Mouse (Mus musculus) liver, embryonic 11.5 days (tissue): ENCODE data around the gene Tnfaip3. TPM values are rescaled to one million over a fixed set of nuclear protein-coding genes. Genes with fewer than 3 reads are reported as not detected.
A peak's percentile ranks its signal among the peaks of the same experiment; 100 is the strongest.

Experiments used
- ATAC-seq: fragments of 200-750 bp; cut with Nextera tagmentation; replicated peaks from 2 replicates; pipeline ENCODE4 v1.8.0; 2017; ENCODE audit warnings: moderate number of reproducible peaks, mild to moderate bottlenecking, moderate TSS enrichment, moderate library complexity; ENCODE audit not compliant: low FRiP score
- DNase-seq: peaks from one replicate; pipeline ENCODE4 v3.0.0-alpha.2; 2017; ENCODE audit warnings: low spot score
- H3K27ac ChIP-seq: fragments of 300-500 bp; sonication (generic); 2 replicates; pipeline ENCODE4 v1.5.1; 2014; ENCODE audit warnings: mild to moderate bottlenecking, low read depth, low read length, control low read depth
- H3K27me3 ChIP-seq: fragments of 300-500 bp; sonication (generic); replicated peaks from 2 replicates; pipeline ENCODE4 v1.6.1; 2014; ENCODE audit warnings: low read length, mixed read lengths; ENCODE audit not compliant: control insufficient read depth, insufficient read depth
- H3K36me3 ChIP-seq: fragments of 300-500 bp; sonication (generic); 2 replicates; pipeline ENCODE4 v1.6.1; 2014; ENCODE audit warnings: mild to moderate bottlenecking, low read length, moderate library complexity, mixed read lengths; ENCODE audit not compliant: control insufficient read depth, insufficient read depth
- H3K4me1 ChIP-seq: fragments of 300-500 bp; sonication (generic); replicated peaks from 2 replicates; pipeline ENCODE4 v1.6.1; 2014; ENCODE audit warnings: low read length, mixed read lengths; ENCODE audit not compliant: control insufficient read depth, insufficient read depth
- H3K4me2 ChIP-seq: fragments of 300-500 bp; sonication (generic); 2 replicates; pipeline ENCODE4 v1.6.1; 2014; ENCODE audit warnings: mild to moderate bottlenecking, control low read depth, moderate library complexity
- H3K4me3 ChIP-seq: fragments of 300-500 bp; sonication (generic); 2 replicates; pipeline ENCODE4 v1.5.1; 2014; ENCODE audit warnings: low read depth, low read length, control low read depth
- H3K9ac ChIP-seq: fragments of 300-500 bp; sonication (generic); 2 replicates; pipeline ENCODE4 v1.6.1; 2014; ENCODE audit warnings: low read depth, low read length, control low read depth
- H3K9me3 ChIP-seq: fragments of 300-500 bp; sonication (generic); 2 replicates; pipeline ENCODE4 v1.6.1; 2016; ENCODE audit warnings: low read length, inconsistent platforms, mixed read lengths; ENCODE audit not compliant: control insufficient read depth
- WGBS: fragments of 180-500 bp; shearing (Covaris S2); extraction: QIAGEN DNeasy Blood & Tissue Kit; methylation state at CpG from one replicate; pipeline ENCODE4 v1.1.7; 2014; 5-methylcytosine and 5-hydroxymethylcytosine counted together
- polyA plus RNA-seq: library from polyadenylated mRNA; unstranded; fragments of >200 nt; fragmentation: Nextera tagmentation; extraction: Ambion mirVana; gene quantifications from 2 replicates; pipeline ENCODE4 v1.2.1, GENCODE M21; 2014

The Tnfaip3 gene
- polyA plus RNA-seq, 1 experiment from 2014 or later, result 0.81 TPM

- Histone ChIP-seq H3K36me3 (no peaks in the 10 kb centered on the region), H3K9ac (no peak overlapping the region), H3K4me3 (no peak overlapping the region), H3K4me1 (no peaks in the 10 kb centered on the region), H3K27me3 (no peaks in the 10 kb centered on the region), H3K27ac (no peak overlapping the region), H3K4me2 (no peak overlapping the region), H3K9me3 (no peaks in the 10 kb centered on the region)
- WGBS, result 77% methylated on average over 5 of the region's 5 CpGs
- DNase-seq, result no peak
- ATAC-seq, result no peak
Observed at GRCm38 (mm10) chr10:19023622-19024326, 8.3 kb upstream of the Tnfaip3 start.

GRCm38 (mm10) chr10:19022272-19022671 lies 6.8 kb upstream of the Tnfaip3 start:
- 73% methylated on average over 1 of the region's 1 CpGs for WGBS
- Histone ChIP-seq H3K4me2 (no peak overlapping the region), H3K9ac (no peak overlapping the region), H3K9me3 (no peaks in the 10 kb centered on the region), H3K4me1 (no peaks in the 10 kb centered on the region), H3K36me3 (no peaks in the 10 kb centered on the region), H3K27me3 (no peaks in the 10 kb centered on the region), H3K27ac (no peak overlapping the region), H3K4me3 (no peak overlapping the region)
- DNase-seq (no peak), ATAC-seq (no peak)

- Histone ChIP-seq H3K4me3 (no peak overlapping the region), H3K27me3 (no peaks in the 10 kb centered on the region), H3K27ac (no peak overlapping the region), H3K4me1 (no peaks in the 10 kb centered on the region; the same call in 1 of the 2 replicates), H3K36me3 (no peaks in the 10 kb centered on the region), H3K4me2 (no peak overlapping the region), H3K9me3 (no peaks in the 10 kb centered on the region), H3K9ac (no peak overlapping the region)
- DNase-seq (no peak), ATAC-seq (no peak)
- WGBS, result 57% methylated on average over 4 of the region's 4 CpGs
Observed at GRCm38 (mm10) chr10:19016823-19017471, 1.5 kb upstream of the Tnfaip3 start.

GRCm38 (mm10) chr10:19014381-19015256 lies 838 bp downstream of the Tnfaip3 start:
- under 1% methylated on average over 43 of the region's 43 CpGs for WGBS
- no peaks in the 10 kb centered on the region for H3K9me3 ChIP-seq
- DNase-seq (no peak), ATAC-seq (no peak)
- H3K9ac ChIP-seq, result peak overlapping the region; percentile 74
- H3K4me3 ChIP-seq, result peak overlapping the region; percentile 70
- H3K27ac ChIP-seq, result no peak overlapping the region
- H3K36me3 ChIP-seq, result no peaks in the 10 kb centered on the region
- no peaks in the 10 kb centered on the region for H3K27me3 ChIP-seq
- peak overlapping the region; percentile 96 for H3K4me2 ChIP-seq
- no peaks in the 10 kb centered on the region; the same call in 1 of the 2 replicates for H3K4me1 ChIP-seq

GRCm38 (mm10) chr10:19013351-19013750 lies 2.1 kb downstream of the Tnfaip3 start:
- ATAC-seq, result no peak
- no peaks in the 10 kb centered on the region for H3K27me3 ChIP-seq
- DNase-seq, result no peak
- H3K4me1 ChIP-seq, result no peaks in the 10 kb centered on the region; the same call in 1 of the 2 replicates
- 72% methylated on average over 3 of the region's 3 CpGs for WGBS
- no peak overlapping the region for H3K9ac ChIP-seq
- no peaks in the 10 kb centered on the region for H3K36me3 ChIP-seq
- no peak overlapping the region; the same call in 1 of the 2 replicates for H3K4me2 ChIP-seq
- H3K27ac ChIP-seq, result no peak overlapping the region
- no peaks in the 10 kb centered on the region for H3K9me3 ChIP-seq
- H3K4me3 ChIP-seq, result no peak overlapping the region

GRCm38 (mm10) chr10:19012616-19013015 lies 2.8 kb downstream of the Tnfaip3 start:
- WGBS, result 74% methylated on average over 3 of the region's 3 CpGs
- ATAC-seq, result no peak
- no peak overlapping the region for H3K4me2 ChIP-seq

GRCm38 (mm10) chr10:19011832-19012440 lies 3.5 kb downstream of the Tnfaip3 start:
- Histone ChIP-seq H3K9ac (no peak overlapping the region), H3K4me3 (no peak overlapping the region), H3K4me2 (no peak overlapping the region), H3K27ac (no peak overlapping the region), H3K9me3 (no peaks in the 10 kb centered on the region), H3K36me3 (no peaks in the 10 kb centered on the region), H3K4me1 (no peaks in the 10 kb centered on the region; the same call in 1 of the 2 replicates), H3K27me3 (no peaks in the 10 kb centered on the region)
- ATAC-seq (no peak), DNase-seq (no peak)
- 77% methylated on average over 7 of the region's 7 CpGs for WGBS

More at GRCm38 (mm10) chr10:19012616-19013015, 2.8 kb downstream of the Tnfaip3 start:
- H3K4me3 ChIP-seq, result no peak overlapping the region
- no peaks in the 10 kb centered on the region for H3K9me3 ChIP-seq
- no peaks in the 10 kb centered on the region for H3K27me3 ChIP-seq
- H3K27ac ChIP-seq, result no peak overlapping the region
- no peaks in the 10 kb centered on the region for H3K36me3 ChIP-seq
- DNase-seq, result no peak
- no peak overlapping the region for H3K9ac ChIP-seq
- H3K4me1 ChIP-seq, result no peaks in the 10 kb centered on the region; the same call in 1 of the 2 replicates

- no peaks in the 10 kb centered on the region; the same call in 1 of the 2 replicates for H3K4me1 ChIP-seq
- H3K4me2 ChIP-seq, result no peak overlapping the region
- ATAC-seq (no peak), DNase-seq (no peak)
- no peak overlapping the region for H3K4me3 ChIP-seq
- H3K27me3 ChIP-seq, result no peaks in the 10 kb centered on the region
- H3K27ac ChIP-seq, result no peak overlapping the region
- no peaks in the 10 kb centered on the region for H3K36me3 ChIP-seq
- 89% methylated on average over 8 of the region's 8 CpGs for WGBS
- no peaks in the 10 kb centered on the region for H3K9me3 ChIP-seq
- no peak overlapping the region for H3K9ac ChIP-seq
Observed at GRCm38 (mm10) chr10:19010414-19010813, 5.0 kb downstream of the Tnfaip3 start.
